Mouse (Mus musculus) intestine, embryonic 15.5 days (tissue): ENCODE measurements at regions not wholly inside any gene's neighbourhood (a gene's known extent, or its start where the extent isn't known, plus 50 kb on each side); places are given as distances from the start of the nearest gene placed in this dataset.

Experiments
- ATAC-seq: fragments of 200-750 bp; cut with Nextera tagmentation; 2 replicates; pipeline ENCODE4 v1.8.0; 2017; ENCODE audit warnings: moderate TSS enrichment, moderate library complexity
- H3K27ac ChIP-seq: fragments of 300-500 bp; sonication (generic); 2 replicates; pipeline ENCODE4 v1.5.1; 2015; ENCODE audit warnings: mild to moderate bottlenecking, inconsistent platforms
- H3K27me3 ChIP-seq: fragments of 300-500 bp; sonication (generic); replicated peaks from 2 replicates; pipeline ENCODE4 v1.6.1; 2015; ENCODE audit warnings: inconsistent platforms
- H3K36me3 ChIP-seq: fragments of 300-500 bp; sonication (generic); 2 replicates; pipeline ENCODE4 v1.6.1; 2015; ENCODE audit warnings: inconsistent platforms
- H3K4me1 ChIP-seq: fragments of 300-500 bp; sonication (generic); replicated peaks from 2 replicates; pipeline ENCODE4 v1.6.1; 2015; ENCODE audit warnings: inconsistent platforms
- H3K4me2 ChIP-seq: fragments of 300-500 bp; sonication (generic); replicated peaks from 2 replicates; pipeline ENCODE4 v1.6.1; 2015; ENCODE audit warnings: mild to moderate bottlenecking, inconsistent platforms
- H3K4me3 ChIP-seq: fragments of 300-500 bp; sonication (generic); replicated peaks from 2 replicates; pipeline ENCODE4 v1.5.1; 2015; ENCODE audit warnings: inconsistent platforms
- H3K9ac ChIP-seq: fragments of 300-500 bp; sonication (generic); 2 replicates; pipeline ENCODE4 v1.6.1; 2015; ENCODE audit warnings: inconsistent platforms
- H3K9me3 ChIP-seq: fragments of 300-500 bp; sonication (generic); 2 replicates; pipeline ENCODE4 v1.6.1; 2016; ENCODE audit warnings: inconsistent platforms
- WGBS: fragments of 180-500 bp; shearing (Covaris S2); methylation state at CpG from one replicate; pipeline ENCODE4 v1.1.7; 2015; 5-methylcytosine and 5-hydroxymethylcytosine counted together

DNA sequence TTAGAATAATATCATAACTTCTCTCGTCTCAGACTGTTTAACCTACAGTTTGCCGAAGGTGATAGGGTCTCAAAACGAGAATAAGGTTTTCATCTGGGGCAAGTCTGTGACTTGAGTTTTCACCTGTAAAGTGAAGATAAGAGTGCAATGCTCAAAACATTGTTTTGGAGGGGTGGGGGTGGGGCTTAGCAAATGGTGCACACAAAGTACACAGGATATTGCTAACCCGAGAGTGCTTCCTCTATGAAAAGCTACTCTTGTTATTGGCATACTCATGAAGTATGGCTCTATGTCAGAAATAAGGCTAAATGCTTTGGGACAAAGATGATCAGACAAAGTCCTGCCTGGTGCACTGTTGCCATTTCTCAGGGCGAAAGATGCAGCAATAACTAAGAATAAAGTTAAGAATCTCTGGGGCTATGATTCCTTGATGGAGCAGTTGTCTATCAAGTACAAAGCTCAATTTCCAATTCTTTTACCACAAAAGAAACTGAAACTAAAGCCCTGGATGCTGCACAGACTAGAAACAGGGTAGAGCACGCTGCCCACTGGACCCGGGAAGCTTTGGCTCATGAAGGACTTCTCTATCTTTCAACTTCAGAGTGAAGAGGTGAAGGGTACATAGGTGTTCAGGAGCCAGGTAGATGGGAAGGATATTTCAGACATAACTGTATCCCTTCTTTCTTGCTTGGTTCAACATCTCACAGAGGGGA, 350.2 kb downstream of the Foxo1 start:
- no peaks in the 10 kb centered on the region for H3K9me3 ChIP-seq
- ATAC-seq = no peak

DNA sequence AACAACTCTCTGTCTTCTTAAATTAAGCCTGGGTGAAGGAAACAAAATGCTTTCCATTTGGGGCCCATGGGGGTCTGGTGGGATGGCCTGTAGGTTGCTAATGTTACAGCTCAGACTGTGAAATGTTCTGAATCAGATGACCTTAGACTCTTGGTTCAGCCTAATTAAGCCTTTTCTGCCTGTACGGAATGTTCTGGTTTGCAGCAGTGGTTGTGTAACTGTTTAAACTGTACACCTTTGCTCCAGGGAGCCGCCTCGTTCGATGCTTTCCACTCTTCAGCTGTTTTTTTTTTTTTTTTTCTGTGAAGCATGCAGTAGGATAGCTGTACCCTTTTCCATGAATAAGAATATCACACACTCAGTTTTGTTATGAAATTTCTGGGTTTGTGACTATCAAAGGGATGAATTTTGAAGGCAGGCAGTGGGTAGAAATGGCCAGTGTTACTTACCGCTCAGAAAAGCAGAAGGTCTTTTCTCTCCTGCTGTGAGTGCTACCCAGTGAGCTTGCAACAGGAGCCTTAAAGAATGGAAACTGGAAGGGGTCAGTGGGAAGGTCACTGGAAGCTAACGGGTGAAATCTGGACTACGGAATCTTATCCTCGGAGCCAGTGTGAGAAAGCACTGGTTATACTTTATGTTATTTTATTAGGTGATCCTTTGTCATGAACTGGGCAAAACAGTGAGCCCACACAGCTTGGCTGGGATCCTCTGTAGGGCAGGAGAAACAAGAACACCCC, 349.4 kb downstream of the Foxo1 start:
- no peak overlapping the region for H3K27ac ChIP-seq
- H3K4me3 ChIP-seq = no peak overlapping the region
- no peak for ATAC-seq
- H3K4me2 ChIP-seq = no peak overlapping the region
- H3K9me3 ChIP-seq = no peaks in the 10 kb centered on the region
- H3K27me3 ChIP-seq = no peaks in the 10 kb centered on the region
- WGBS = 63% methylated on average over 8 of the region's 8 CpGs
- H3K36me3 ChIP-seq = no peaks in the 10 kb centered on the region
- H3K9ac ChIP-seq = no peak overlapping the region
- no peaks in the 10 kb centered on the region for H3K4me1 ChIP-seq

More for the DNA sequence above, 350.2 kb downstream of the Foxo1 start:
- H3K4me1 ChIP-seq = no peaks in the 10 kb centered on the region
- no peak overlapping the region for H3K4me3 ChIP-seq
- no peak overlapping the region for H3K9ac ChIP-seq
- WGBS = 86% methylated on average over 7 of the region's 7 CpGs
- H3K27me3 ChIP-seq = no peaks in the 10 kb centered on the region
- no peak overlapping the region for H3K27ac ChIP-seq
- H3K4me2 ChIP-seq = no peak overlapping the region
- H3K36me3 ChIP-seq = no peaks in the 10 kb centered on the region

- H3K4me2 ChIP-seq = no peak overlapping the region
- no peak overlapping the region for H3K9ac ChIP-seq
- no peaks in the 10 kb centered on the region for H3K36me3 ChIP-seq
- H3K27me3 ChIP-seq = no peaks in the 10 kb centered on the region
- 95% methylated on average over 8 of the region's 8 CpGs for WGBS
- H3K4me1 ChIP-seq = no peaks in the 10 kb centered on the region
- no peak for ATAC-seq
- no peak overlapping the region for H3K27ac ChIP-seq
- H3K4me3 ChIP-seq = no peak overlapping the region
- no peaks in the 10 kb centered on the region for H3K9me3 ChIP-seq
Measured at GRCm38 (mm10) chr3:52611881-52612280, 343.7 kb downstream of the Foxo1 start.

- Histone ChIP-seq H3K4me2 (no peak overlapping the region), H3K9me3 (no peaks in the 10 kb centered on the region), H3K36me3 (no peaks in the 10 kb centered on the region), H3K4me3 (no peak overlapping the region), H3K9ac (no peak overlapping the region), H3K4me1 (no peaks in the 10 kb centered on the region), H3K27ac (no peak overlapping the region), H3K27me3 (no peaks in the 10 kb centered on the region)
- WGBS = 61% methylated on average over 3 of the region's 3 CpGs
- no peak for ATAC-seq
Measured at GRCm38 (mm10) chr3:52610466-52610865, 342.3 kb downstream of the Foxo1 start.

- H3K9ac ChIP-seq = no peak overlapping the region
- H3K27ac ChIP-seq = no peak overlapping the region
- no peaks in the 10 kb centered on the region for H3K27me3 ChIP-seq
- H3K36me3 ChIP-seq = no peaks in the 10 kb centered on the region
- no peaks in the 10 kb centered on the region for H3K9me3 ChIP-seq
- no peak overlapping the region for H3K4me2 ChIP-seq
- H3K4me3 ChIP-seq = no peak overlapping the region
- WGBS = 88% methylated on average over 5 of the region's 5 CpGs
- ATAC-seq = no peak
- no peaks in the 10 kb centered on the region for H3K4me1 ChIP-seq
Measured at GRCm38 (mm10) chr3:52608086-52608426, 339.9 kb downstream of the Foxo1 start.

GRCm38 (mm10) chr3:52607379-52608085, 339.4 kb downstream of the Foxo1 start:
- Histone ChIP-seq H3K4me3 (no peak overlapping the region), H3K27me3 (no peaks in the 10 kb centered on the region), H3K27ac (no peak overlapping the region), H3K4me1 (no peaks in the 10 kb centered on the region), H3K4me2 (no peak overlapping the region), H3K9ac (no peak overlapping the region), H3K36me3 (no peaks in the 10 kb centered on the region), H3K9me3 (no peaks in the 10 kb centered on the region)
- WGBS = 88% methylated on average over 12 of the region's 12 CpGs
- ATAC-seq = no peak

DNA sequence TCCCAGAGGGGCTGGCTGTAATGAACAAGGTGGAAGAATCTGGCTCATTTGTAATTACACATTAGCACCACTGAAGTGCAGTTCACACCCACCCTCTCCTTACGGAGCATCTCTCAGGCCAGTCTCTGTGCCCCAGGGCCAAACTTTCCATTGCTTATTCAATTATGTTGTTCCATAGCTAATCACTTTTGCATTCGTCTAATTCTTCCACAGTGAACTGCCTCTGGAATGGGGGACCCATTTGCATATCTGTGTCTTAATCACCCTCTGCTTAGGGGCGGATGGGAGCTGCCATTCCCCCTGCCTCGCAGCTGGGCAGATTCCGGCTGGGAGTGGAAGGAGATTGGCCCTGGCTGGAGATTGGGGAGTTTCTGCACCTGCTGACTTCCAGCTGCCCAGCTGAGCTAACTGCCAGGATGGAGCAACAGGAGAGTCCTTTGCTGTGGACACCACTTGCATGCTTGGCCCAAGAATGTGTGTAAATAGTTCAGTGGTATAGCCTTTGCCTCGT, 337.2 kb downstream of the Foxo1 start:
- H3K9ac ChIP-seq = no peak overlapping the region
- no peaks in the 10 kb centered on the region for H3K4me1 ChIP-seq
- no peaks in the 10 kb centered on the region for H3K27me3 ChIP-seq
- no peaks in the 10 kb centered on the region for H3K9me3 ChIP-seq
- no peak for ATAC-seq
- no peak overlapping the region for H3K4me2 ChIP-seq
- 73% methylated on average over 6 of the region's 6 CpGs for WGBS
- H3K4me3 ChIP-seq = no peak overlapping the region
- no peak overlapping the region for H3K27ac ChIP-seq
- no peaks in the 10 kb centered on the region for H3K36me3 ChIP-seq

DNA sequence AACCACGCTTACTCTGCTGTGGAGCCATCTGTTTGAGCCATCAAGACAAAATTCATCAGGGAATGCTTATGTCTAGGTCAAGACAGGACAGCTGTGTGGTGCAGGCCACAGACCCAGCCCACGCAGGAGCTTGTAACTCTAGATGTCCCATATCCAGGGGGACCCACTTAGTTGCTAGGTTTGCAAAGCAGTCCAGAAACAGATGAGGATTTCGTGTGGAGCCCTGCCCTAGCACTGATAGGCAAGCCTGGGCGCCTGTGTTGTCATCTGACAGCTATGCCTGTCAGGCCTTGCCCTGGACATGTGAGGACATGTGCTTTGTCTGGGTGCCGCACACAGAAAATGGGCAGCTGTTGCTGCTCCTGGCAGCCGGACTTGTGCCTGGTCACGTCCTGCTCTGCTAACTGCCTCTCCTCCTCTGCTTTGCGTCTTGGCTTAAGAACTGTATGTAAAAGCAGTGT, 335.1 kb downstream of the Foxo1 start:
- no peak; the same call in 1 of the 2 replicates for ATAC-seq
- Histone ChIP-seq H3K4me3 (no peak overlapping the region), H3K4me2 (no peak overlapping the region), H3K27me3 (no peaks in the 10 kb centered on the region), H3K9me3 (no peaks in the 10 kb centered on the region), H3K27ac (no peak overlapping the region), H3K4me1 (no peaks in the 10 kb centered on the region), H3K36me3 (no peaks in the 10 kb centered on the region), H3K9ac (no peak overlapping the region)
- 70% methylated on average over 8 of the region's 8 CpGs for WGBS

DNA sequence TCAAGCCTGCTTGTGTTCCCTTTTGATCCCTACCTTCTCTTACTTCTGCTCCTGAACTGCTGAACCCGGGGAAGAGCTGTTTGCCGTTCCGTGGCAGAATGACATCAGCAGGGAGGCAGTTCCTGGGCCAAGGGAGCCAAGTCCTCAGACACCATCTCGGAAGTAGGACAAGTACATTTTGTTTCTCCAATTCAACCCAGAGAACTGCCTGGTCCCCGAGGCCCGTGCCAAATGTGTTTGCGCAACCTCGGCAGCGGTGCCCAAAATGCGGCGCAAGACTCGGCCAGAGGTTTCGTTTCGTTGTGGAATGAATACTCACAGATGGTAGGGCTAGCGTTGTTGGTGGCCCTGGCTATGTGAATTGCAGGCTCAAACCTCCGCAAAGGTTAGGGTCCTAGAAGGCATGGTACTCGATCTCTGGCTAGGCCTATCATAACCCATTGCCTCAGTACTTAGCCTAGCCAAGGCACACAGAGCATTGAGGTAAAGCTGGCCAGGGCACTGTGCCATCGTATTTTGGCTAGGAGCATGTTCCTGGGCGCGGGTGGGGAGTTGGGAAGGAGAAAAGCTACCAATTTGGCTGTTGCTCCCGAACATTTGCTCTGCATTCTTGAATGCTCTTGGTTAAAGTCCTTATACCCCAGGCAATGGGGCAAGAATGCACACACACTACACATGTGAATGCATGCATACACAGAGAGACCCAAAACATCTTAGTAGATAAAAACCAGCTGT, 333.0 kb downstream of the Foxo1 start:
- no peaks in the 10 kb centered on the region for H3K9me3 ChIP-seq
- ATAC-seq = no peak
- 91% methylated on average over 21 of the region's 21 CpGs for WGBS
- H3K27ac ChIP-seq = no peak overlapping the region
- no peaks in the 10 kb centered on the region for H3K27me3 ChIP-seq
- H3K36me3 ChIP-seq = no peaks in the 10 kb centered on the region
- no peak overlapping the region for H3K4me2 ChIP-seq
- H3K9ac ChIP-seq = no peak overlapping the region
- no peak overlapping the region for H3K4me3 ChIP-seq
- no peaks in the 10 kb centered on the region for H3K4me1 ChIP-seq

GRCm38 (mm10) chr3:52600581-52600980, 332.4 kb downstream of the Foxo1 start:
- Histone ChIP-seq H3K27ac (no peak overlapping the region), H3K4me2 (no peak overlapping the region), H3K36me3 (no peaks in the 10 kb centered on the region), H3K27me3 (no peaks in the 10 kb centered on the region), H3K4me3 (no peak overlapping the region), H3K9me3 (no peaks in the 10 kb centered on the region), H3K4me1 (no peaks in the 10 kb centered on the region), H3K9ac (no peak overlapping the region)
- WGBS = 89% methylated on average over 13 of the region's 13 CpGs
- ATAC-seq = no peak

- Histone ChIP-seq H3K36me3 (no peaks in the 10 kb centered on the region), H3K4me3 (no peak overlapping the region), H3K9me3 (no peaks in the 10 kb centered on the region), H3K27ac (no peak overlapping the region), H3K27me3 (no peaks in the 10 kb centered on the region), H3K4me1 (no peaks in the 10 kb centered on the region), H3K4me2 (no peak overlapping the region), H3K9ac (no peak overlapping the region)
- no peak for ATAC-seq
- WGBS = 85% methylated on average over 4 of the region's 4 CpGs
Measured at GRCm38 (mm10) chr3:52600146-52600545, 332.0 kb downstream of the Foxo1 start.

- H3K9me3 ChIP-seq = no peaks in the 10 kb centered on the region
- no peaks in the 10 kb centered on the region for H3K27me3 ChIP-seq
- no peaks in the 10 kb centered on the region for H3K4me1 ChIP-seq
- H3K36me3 ChIP-seq = no peaks in the 10 kb centered on the region
- no peak overlapping the region for H3K9ac ChIP-seq
- ATAC-seq = no peak
- H3K4me2 ChIP-seq = no peak overlapping the region
- no peak overlapping the region for H3K4me3 ChIP-seq
- H3K27ac ChIP-seq = no peak overlapping the region
- WGBS = 85% methylated on average over 4 of the region's 4 CpGs
Measured at GRCm38 (mm10) chr3:52586418-52586817, 318.3 kb downstream of the Foxo1 start.
